Mouse (Mus musculus) bone marrow, adult 2 months (tissue): ENCODE measurements around the gene Lrrc73.

Experiments
- CTCF ChIP-seq: fragments of 200-500 bp; IDR thresholded peaks from 2 replicates; pipeline ENCODE4 v1.5.1; 2011; ENCODE audit warnings: low read length, control low read depth; ENCODE audit not compliant: control insufficient read depth, insufficient read depth
- POLR2A ChIP-seq: fragments of 200-500 bp; IDR thresholded peaks from 2 replicates; pipeline ENCODE4 v1.6.1; 2011; ENCODE audit warnings: low read depth, mild to moderate bottlenecking, control low read depth, low read length, borderline replicate concordance; ENCODE audit not compliant: control insufficient read depth

DNA sequence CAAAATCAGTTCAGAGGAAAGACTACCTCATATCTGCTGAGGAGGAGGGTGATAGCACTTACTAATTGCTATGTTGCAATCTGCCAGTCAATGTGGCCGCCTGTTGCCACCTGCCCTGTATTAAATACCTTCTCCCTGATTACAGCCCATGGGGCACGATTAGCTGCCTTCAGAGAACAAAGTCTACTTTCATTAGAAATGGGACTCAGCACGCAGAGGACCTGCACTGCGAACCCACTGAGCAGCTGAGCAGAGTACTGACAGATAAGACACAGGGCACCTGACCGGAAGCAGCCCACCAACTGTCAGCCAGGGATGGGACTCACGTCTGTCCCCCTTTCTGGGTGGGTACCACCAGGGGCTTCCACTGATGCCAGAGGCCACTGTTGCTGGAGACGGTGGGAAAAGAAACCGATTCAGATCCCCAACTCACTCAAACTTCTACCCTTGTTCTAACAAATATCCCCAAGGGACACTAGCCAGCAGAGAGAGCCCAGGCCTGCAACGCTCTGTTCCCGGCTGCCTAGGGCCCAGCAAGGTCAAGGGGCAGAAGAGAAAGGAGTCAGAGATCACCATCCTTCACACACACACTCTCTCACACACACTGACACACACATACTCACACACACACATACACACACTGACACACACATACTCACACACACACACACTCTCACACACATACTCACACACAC lies 14.8 kb downstream of the Lrrc73 start:
- TF ChIP-seq CTCF, result no peak
- no peak for TF ChIP-seq POLR2A
